Mouse (Mus musculus): Measurements from ENCODE around the gene Gosr2.

GRCm38 (mm10) chr11:103634806-103635205, 62.9 kb downstream of the Gosr2 start:
- TF ChIP-seq EP300 (IDR thresholded peaks at IDR 0.05; ENCODE audit: insufficient read depth, low read depth, low read length): no peak
- TF ChIP-seq POLR2A (IDR thresholded peaks at IDR 0.05; ENCODE audit: insufficient read depth, low read depth, low read length): no peak
